Mouse (Mus musculus) adrenal gland, adult 8-10 months (tissue): ENCODE results near the gene Ddx27. TPM values are rescaled to one million over a fixed set of nuclear protein-coding genes. Genes with fewer than 3 reads are reported as not detected.
"Not testable (repeated sequence)": the region's sequence is repeated elsewhere in the genome, so short reads cannot be mapped to it uniquely, and the experiment has no call there.

Experiments
- DNase-seq: peaks from one replicate; pipeline ENCODE4 v3.0.0; 2022
- total RNA-seq, 4 experiments: library from RNA; stranded (reverse); gene quantifications; 2 replicates each; pipeline ENCODE4 v1.2.4; 2022

The Ddx27 gene
- total RNA-seq, result 10 to 100 TPM; 29.3 to 40.7 (median 34.2) TPM

GRCm38 (mm10) chr2:167014702-167015381 lies at the start of gene Ddx27:
Ddx27 (plus strand) TSS chr2:167015193.
- DNase-seq, result peak; percentile 89

GRCm38 (mm10) chr2:166973153-166973552 lies 41.8 kb upstream of the Ddx27 start:
- no peak for DNase-seq

- no peak for DNase-seq
Observed at GRCm38 (mm10) chr2:166974177-166974872, 40.7 kb upstream of the Ddx27 start.

DNA sequence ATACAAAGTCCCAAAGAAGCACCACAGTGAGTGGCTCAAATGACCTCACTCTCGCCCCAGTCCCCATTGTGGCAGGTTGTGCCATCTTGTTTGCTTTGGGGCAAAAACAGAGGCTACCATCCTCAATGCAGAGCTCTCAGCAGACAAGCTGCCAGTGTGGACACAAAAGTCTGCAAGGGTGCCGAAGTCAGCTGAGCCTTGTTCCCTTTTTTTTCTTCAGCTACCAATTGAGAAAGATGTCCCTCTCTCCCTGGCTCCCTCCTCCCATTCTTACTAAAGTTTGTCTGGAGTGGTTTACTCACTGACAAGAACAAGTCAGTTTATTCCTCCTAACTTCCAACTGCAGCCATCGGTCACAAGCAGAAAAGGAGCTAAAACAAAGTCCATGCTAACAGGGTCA lies 38.6 kb upstream of the Ddx27 start:
- DNase-seq, result no peak

DNA sequence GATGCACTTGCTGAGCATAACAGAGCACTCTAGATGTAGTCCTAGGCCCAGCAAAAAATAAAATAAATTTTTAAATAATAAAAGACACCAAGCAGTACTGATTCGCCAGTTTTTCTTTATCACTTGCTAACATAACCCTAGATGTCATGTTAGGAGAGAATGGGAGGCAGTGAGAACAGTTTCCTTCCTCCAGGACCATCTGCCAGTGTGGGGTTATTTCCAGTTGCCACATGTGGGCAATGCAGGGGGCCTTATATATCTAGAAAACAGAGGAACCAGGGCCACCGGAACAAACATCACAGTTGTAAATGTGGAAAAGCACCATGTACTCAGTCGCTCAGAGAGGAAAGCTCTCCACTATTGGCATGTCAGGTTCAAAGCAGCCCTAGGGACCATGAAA lies 37.5 kb upstream of the Ddx27 start:
- DNase-seq, result no peak

DNA sequence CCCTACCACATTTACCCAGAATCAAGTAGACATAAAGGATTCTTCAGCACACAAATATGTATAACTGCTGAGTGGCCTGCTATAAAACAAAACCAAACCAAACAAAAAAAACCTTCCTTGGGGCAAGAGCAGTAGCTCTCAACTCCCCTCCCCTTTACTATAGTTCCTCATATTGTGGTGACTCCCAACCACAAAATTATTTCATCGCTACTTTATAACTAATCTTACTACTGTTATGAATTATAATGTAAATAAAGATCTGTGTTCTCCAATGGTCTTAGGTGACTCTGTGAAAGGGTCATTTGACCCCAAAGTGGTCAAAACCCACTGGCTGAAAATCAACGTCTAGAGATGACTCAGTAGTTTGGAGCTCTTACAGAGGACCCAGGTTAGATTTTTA lies 34.8 kb upstream of the Ddx27 start:
- no peak for DNase-seq

GRCm38 (mm10) chr2:166983351-166983894 lies 31.6 kb upstream of the Ddx27 start:
- DNase-seq, result no peak

DNA sequence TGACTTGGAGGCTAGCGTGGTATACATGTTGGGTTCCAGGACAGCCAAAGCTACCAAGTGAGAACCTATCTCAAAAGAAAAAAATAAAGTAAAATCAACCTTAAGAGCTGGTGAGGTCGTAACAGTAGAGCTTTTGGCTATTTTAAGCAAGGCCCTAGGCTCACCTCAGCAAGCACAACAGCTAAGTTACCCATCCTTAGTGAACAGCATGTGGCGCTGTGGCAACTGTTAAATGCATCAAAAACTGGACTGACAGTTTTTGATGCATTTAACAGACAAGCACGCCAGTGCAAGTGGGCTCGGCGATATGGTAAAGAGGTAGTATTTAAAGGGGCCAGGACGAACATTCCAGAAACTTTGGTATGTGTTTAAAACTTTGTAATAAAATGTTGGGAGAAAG lies 24.1 kb upstream of the Ddx27 start:
- DNase-seq, result no peak

DNA sequence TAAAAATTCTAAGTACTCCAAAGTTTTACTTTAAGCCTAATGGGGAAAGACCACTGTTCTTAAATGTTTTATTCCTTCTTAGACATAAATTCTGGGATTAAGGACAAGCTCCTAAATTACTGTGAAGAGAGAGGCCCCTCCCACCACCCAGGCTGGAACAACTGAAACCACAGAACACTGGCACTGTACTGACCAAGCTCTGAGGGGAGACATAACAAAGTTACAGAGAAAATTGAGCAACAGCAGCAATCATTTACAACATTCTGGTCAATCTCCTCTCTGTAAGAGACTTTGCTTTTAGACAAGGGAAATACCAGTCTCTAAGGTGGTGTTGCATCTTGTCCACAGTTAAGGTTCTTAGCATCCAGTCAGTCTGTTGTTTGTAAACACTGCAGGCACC lies 23.0 kb upstream of the Ddx27 start:
- peak; percentile 25 for DNase-seq

- peak; percentile 25 for DNase-seq
Observed at GRCm38 (mm10) chr2:166995021-166995795, 19.8 kb upstream of the Ddx27 start.

GRCm38 (mm10) chr2:166995796-166996532 lies 19.0 kb upstream of the Ddx27 start, which contains the start of gene Stau1:
Stau1 (minus strand) TSS chr2:166996299.
- peak; percentile 94 for DNase-seq

- DNase-seq, result no peak
Observed at GRCm38 (mm10) chr2:166996533-166996894, 18.5 kb upstream of the Ddx27 start.

DNA sequence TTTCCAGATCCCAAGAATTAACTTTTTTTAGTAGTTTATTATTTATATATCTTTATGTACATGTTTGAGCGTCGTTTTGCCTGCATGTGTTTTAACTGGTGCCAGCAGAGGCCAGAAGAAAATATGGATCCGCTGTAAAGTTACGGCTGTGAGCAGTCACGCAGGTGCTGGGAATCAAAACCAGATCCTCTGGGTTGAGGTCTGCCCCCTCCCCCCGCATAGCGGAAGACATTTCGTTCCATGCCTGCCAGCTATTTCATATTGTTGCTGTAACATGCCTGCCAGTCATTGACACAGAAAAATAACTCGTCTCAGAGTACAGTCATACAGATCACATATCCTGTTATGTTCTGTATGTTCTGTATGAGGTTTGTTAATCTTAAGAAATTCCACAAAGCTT lies 13.5 kb upstream of the Ddx27 start:
- DNase-seq, result no peak

DNA sequence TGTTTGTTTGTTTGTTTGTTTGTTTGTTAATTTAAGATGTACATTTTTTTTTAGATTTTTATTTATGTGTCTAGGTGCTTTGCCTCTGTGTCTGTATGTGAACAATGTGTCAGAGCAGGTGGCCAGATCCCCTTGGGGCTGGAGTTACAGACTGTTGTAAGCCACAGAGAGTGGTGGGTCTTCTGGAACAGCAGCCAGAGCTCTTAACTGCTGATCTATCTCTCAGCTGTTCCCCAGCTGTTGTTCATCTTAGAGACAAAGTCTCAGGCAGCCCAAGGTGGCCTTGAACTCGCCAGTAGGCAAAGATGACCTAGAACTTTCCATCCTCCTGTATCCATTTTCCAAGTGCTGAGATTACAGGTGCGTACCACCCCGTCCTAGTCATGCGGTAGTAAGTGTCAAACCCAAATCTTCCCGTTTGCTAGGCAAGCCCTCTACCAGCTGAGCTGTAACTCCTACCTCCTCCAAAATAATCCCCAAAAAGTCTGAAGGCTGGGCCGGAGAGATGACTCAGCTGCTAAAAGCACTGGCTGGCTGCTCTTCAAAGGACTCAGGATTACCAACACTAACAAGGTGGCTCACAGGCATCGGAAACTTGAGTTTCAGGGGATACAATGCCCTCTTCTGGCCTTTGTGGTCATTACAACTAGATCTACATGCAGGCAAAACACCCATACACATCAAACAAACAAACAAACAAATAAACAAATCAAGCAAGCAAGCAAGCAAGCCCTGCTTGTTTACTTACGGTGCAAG lies 10.7 kb upstream of the Ddx27 start:
- peak; percentile 72 for DNase-seq

DNA sequence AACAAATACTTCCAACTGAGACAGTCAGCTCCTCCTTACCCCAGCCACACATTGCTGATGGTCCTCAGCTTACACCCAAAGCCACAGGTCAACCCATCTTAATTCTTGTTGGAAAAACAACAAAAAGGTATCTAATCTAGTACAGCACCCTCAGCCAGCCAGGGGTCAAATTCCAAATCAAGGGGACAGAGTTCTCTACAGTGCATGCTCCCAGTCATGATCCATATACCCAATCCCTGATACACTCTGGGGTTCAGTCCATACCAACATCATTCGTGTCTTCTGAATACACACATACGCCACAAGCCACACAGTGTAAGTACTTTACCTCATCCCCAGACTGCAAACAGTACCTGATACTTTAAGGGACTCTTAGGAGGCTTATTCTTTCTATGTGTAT lies 8.6 kb upstream of the Ddx27 start:
- no peak for DNase-seq

DNA sequence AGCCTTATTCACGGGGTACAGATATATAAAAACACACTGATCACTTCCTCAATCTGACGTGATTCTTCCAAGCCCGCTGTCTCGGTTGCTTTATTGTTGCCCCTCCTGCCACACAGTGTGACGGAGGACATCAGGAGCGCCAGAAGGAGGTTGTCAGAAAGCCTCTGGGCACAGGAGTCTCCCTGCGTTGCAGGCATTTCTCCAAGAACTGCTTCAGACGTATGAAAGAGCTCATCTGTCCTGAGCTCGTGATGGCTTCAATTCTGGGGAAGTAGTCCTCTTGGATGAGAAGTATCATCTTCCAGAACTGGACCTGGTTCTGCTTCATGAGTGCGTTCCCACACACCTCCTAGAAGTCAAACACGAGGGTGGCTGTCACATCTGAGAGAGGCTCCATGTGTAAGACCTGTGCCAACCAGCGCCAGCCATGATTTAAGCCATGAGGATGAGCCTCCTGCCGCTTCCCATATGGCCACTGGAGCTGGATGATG lies 7.9 kb upstream of the Ddx27 start:
- DNase-seq, result no peak

GRCm38 (mm10) chr2:167007565-167007964 lies 7.4 kb upstream of the Ddx27 start:
- DNase-seq, result not testable (repeated sequence)

- DNase-seq, result no peak
Observed at GRCm38 (mm10) chr2:167009483-167009882, 5.5 kb upstream of the Ddx27 start.

DNA sequence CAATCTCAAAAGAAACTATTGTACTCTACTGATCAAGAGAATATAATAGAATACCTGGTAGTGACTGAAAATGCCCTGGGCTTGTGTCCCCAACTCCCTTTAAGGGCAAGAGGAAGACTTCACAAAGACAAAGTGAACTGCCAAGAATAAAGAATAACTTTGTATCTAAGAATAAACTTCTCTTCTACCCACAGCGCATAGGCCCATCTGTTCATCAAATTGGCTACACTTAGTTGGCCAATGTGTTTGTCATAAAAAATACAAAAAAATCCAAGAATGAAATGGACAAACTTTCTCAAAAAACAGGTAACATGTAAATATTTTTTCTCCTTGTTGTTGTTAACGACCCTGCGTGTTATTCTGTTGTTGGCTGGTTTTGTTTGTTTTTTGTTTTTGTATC lies 4.4 kb upstream of the Ddx27 start:
- DNase-seq, result no peak

DNA sequence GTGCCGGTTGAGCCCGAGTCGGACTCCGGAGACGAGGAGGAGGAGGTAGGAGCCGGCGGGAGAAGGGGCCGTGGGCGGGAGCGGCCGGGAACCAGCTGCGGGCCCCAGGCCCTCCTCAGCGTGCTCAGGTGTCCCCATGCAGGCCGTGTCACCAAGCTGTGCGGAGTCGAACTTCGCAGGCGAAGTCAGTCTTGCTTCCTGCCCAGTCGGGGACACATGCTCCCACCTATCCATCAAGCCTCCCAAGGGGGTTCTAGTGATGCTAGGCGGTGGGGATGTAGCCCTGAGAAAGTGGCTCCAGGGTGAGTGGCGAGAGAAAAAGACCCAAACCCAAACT lies 357 bp downstream of the Ddx27 start:
- no peak for DNase-seq

- no peak for DNase-seq
Observed at GRCm38 (mm10) chr2:167019396-167019795, 4.4 kb downstream of the Ddx27 start.

- peak; percentile 39 for DNase-seq
Observed at GRCm38 (mm10) chr2:167028553-167028952, 13.6 kb downstream of the Ddx27 start.
